Mouse (Mus musculus) heart, adult 2 months (tissue): ENCODE measurements around the gene Lama1. TPM values are rescaled to one million over a fixed set of nuclear protein-coding genes. Genes with fewer than 3 reads are reported as not detected.

ENCODE experiments used
- DNase-seq, 2 experiments: peaks; one replicate each; pipeline ENCODE4 v3.0.0; 2021
- H3K27ac ChIP-seq: fragments of 200-600 bp; 2 replicates; pipeline ENCODE4 v1.8.1; 2022
- H3K27me3 ChIP-seq: fragments of 200-500 bp; 2 replicates; pipeline ENCODE4 v1.6.1; 2012; ENCODE audit warnings: mild to moderate bottlenecking, low read length, inconsistent platforms, mixed read lengths; ENCODE audit not compliant: control insufficient read depth, insufficient read depth
- H3K36me3 ChIP-seq: fragments of 200-500 bp; 2 replicates; pipeline ENCODE4 v1.6.1; 2012; ENCODE audit warnings: low read length, inconsistent platforms; ENCODE audit not compliant: control insufficient read depth, insufficient read depth
- H3K4me1 ChIP-seq: fragments of 200-500 bp; 2 replicates; pipeline ENCODE4 v1.6.1; 2011; ENCODE audit warnings: low read length; ENCODE audit not compliant: control insufficient read depth, insufficient read depth
- H3K4me3 ChIP-seq: fragments of 200-600 bp; 2 replicates; pipeline ENCODE4 v1.8.1; 2022
- H3K79me2 ChIP-seq: fragments of 200-500 bp; replicated peaks from 2 replicates; pipeline ENCODE4 v1.6.1; 2012; ENCODE audit warnings: mild to moderate bottlenecking, inconsistent platforms, low read length, moderate library complexity, mixed read lengths; ENCODE audit not compliant: control insufficient read depth, insufficient read depth
- H3K9ac ChIP-seq: fragments of 200-500 bp; 2 replicates; pipeline ENCODE4 v1.6.1; 2012; ENCODE audit warnings: low read depth, mild to moderate bottlenecking, control low read depth, inconsistent platforms, low read length, mixed read lengths
- CTCF ChIP-seq: fragments of 200-600 bp; IDR thresholded peaks from 2 replicates; pipeline ENCODE4 v1.8.1; 2022; ENCODE audit warnings: antibody characterized with exemption, mild to moderate bottlenecking, moderate library complexity
- EP300 ChIP-seq: fragments of 200-500 bp; IDR thresholded peaks from 2 replicates; pipeline ENCODE4 v1.6.1; 2011; ENCODE audit warnings: low read depth, low read length, control low read depth; ENCODE audit not compliant: insufficient read depth
- POLR2A ChIP-seq: fragments of 200-500 bp; IDR thresholded peaks from 2 replicates; pipeline ENCODE4 v1.6.1; 2011; ENCODE audit warnings: mild to moderate bottlenecking, low read depth, low read length, control low read depth; ENCODE audit not compliant: insufficient read depth
- WGBS: fragments of 180-500 bp; shearing (Covaris S2); methylation state at CpG from one replicate; pipeline ENCODE4 v1.1.7; 2018; 5-methylcytosine and 5-hydroxymethylcytosine counted together
- intact Hi-C: fragments of 180-260 bp; cut with DNase I; formaldehyde crosslinking; loops from one replicate; pipeline ENCODE4 v1.15.1; 2025
- polyA plus RNA-seq: library from polyadenylated mRNA; depleted of rRNA; stranded (reverse); fragments of >200 nt; gene quantifications from 2 replicates; pipeline ENCODE4 v1.2.3, GENCODE M21; 2012; rRNA removed
- total RNA-seq, 2 experiments: library from RNA; stranded (reverse); gene quantifications; 2 replicates each; pipeline ENCODE4 v1.2.3; 2021

The Lama1 gene
- total and polyA plus RNA-seq, 3 experiments = 0.02 to 0.86 (median 0.64) TPM

DNA sequence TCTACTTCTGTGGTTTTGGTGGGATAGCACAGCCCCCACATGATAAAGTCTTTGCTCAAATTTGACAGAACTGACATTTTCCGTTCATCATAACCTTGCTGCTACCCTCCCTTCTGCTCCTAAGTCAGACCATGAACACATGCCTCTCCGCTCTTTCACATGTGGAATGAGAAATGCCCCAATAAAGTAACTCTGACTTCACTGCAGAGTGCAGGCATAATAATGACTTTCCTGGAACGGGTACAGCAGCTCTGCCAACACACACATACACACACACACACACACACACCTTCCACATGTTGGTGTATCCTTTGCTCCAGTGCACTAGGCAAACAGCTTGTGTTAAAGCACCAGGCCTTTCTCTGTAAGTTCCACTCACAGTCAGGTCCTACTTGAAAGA is 167.9 kb downstream of the Lama1 start:
- TF ChIP-seq POLR2A (no peak), EP300 (no peak), CTCF (no peak)
- Histone ChIP-seq H3K79me2 (no peaks in the 10 kb centered on the region), H3K36me3 (no peaks in the 10 kb centered on the region), H3K9ac (no peak overlapping the region), H3K4me1 (no peaks in the 10 kb centered on the region), H3K27ac (no peak overlapping the region), H3K4me3 (no peak overlapping the region), H3K27me3 (no peaks in the 10 kb centered on the region)
- 81% methylated on average over 3 of the region's 3 CpGs for WGBS
- DNase-seq = no peak
- intact Hi-C loops = loop anchor here (10.0 kb wide), 2 partner anchors 990 to 1240 kb away; no protein-coding TSS in a partner anchor

DNA sequence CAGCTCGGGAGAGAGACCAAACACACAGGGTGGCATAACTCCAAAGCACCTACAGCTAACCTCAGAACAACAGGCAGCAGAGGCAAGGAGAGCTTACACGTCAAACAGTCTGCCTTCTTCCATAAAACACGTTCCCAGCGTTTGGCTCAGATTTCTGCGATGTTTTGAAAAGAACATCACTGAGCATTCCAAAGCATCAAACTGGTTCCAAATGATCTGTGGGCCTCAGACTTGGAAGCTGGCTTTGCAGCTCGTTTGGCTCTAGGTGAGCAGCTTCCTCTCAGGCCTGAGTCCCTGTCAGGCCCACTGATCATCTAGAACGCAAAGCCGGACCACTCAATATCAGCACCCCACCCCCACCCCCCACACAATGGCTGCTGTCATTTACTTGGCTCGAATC is 169.0 kb downstream of the Lama1 start:
- Histone ChIP-seq H3K27me3 (no peaks in the 10 kb centered on the region), H3K36me3 (no peaks in the 10 kb centered on the region), H3K9ac (no peak overlapping the region), H3K4me1 (peaks cover 3% of the 10 kb centered on the region), H3K27ac (no peak overlapping the region), H3K79me2 (no peaks in the 10 kb centered on the region), H3K4me3 (no peak overlapping the region)
- TF ChIP-seq CTCF (no peak), POLR2A (no peak), EP300 (no peak)
- intact Hi-C loops = loop anchor here (10.0 kb wide), 2 partner anchors 989 to 1239 kb away; no protein-coding TSS in a partner anchor
- 70% methylated on average over 9 of the region's 9 CpGs for WGBS
- DNase-seq = peak in 1 of 2 experiments; percentile 17

GRCm38 (mm10) chr17:67866541-67867241 is 169.6 kb downstream of the Lama1 start:
- intact Hi-C loops = loop anchor here (10.0 kb wide), 2 partner anchors 988 to 1238 kb away; no protein-coding TSS in a partner anchor
- Histone ChIP-seq H3K27ac (no peak overlapping the region; the same call in 1 of the 2 replicates), H3K27me3 (no peaks in the 10 kb centered on the region), H3K79me2 (no peaks in the 10 kb centered on the region), H3K9ac (peak overlapping the region; percentile 14; the same call in 1 of the 2 replicates), H3K36me3 (no peaks in the 10 kb centered on the region), H3K4me3 (no peak overlapping the region), H3K4me1 (peaks cover 3% of the 10 kb centered on the region)
- 75% methylated on average over 20 of the region's 20 CpGs for WGBS
- TF ChIP-seq POLR2A (no peak), CTCF (no peak), EP300 (no peak)
- DNase-seq = peak in 1 of 2 experiments; percentile 43

DNA sequence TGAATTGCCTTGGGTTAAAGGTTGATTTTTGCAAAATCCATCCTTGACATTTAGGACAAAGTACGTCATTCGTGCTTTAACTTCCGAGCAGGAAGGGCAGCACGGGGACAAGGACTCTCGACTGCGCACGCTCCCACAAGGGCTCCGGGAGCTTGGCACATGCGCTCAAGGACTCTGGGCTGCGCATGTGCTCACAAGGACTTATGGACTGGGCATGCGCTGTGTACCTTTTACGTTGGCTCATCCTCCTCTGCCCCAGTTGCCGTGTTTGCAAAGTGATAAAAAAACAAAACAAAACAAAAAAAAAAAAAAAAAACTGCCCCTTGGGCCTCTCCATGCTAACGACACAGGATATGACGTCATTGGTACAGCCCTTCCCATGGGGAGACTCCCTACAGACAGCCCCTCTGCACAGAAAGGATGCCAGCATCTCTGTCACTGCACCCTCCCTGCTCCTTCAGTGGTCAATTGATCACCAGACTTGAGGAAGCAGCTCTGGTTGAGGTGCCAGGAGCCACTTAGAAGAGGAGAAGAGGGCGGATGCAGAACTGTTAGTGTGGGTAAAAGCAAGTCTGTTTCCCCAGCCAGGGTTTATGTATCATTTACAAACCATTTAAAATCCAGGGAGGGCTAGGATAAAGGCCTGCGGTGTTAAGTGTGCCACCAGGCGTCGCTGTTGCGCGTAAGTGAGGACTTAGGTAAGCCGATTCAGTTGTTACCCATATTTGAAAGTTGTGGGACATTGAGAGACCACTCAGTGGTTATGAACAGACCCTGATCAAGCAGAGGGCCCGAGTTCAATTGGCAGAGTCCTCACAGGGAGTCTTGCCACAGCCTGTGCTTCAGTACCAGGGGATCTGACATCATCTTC is 172.9 kb downstream of the Lama1 start:
- Histone ChIP-seq H3K79me2 (no peaks in the 10 kb centered on the region), H3K27me3 (no peaks in the 10 kb centered on the region), H3K4me3 (no peak overlapping the region), H3K4me1 (peaks cover 3% of the 10 kb centered on the region), H3K9ac (no peak overlapping the region), H3K27ac (no peak overlapping the region), H3K36me3 (no peaks in the 10 kb centered on the region)
- intact Hi-C loops = loop anchor here (2.0 to 10.0 kb wide), 4 partner anchors 37 to 1235 kb away; no protein-coding TSS in a partner anchor
- 60% methylated on average over 23 of the region's 23 CpGs for whole genome bisulfite sequencing
- peak; percentile 87 for TF ChIP-seq CTCF
- TF ChIP-seq EP300 = 0 out of 2 replicates have a peak, but pooled peaks have one; percentile 21
- no peak for TF ChIP-seq POLR2A
- peak; percentile 51 to 74 for DNase-seq

Other genes with a start within 250 kb of the Lama1 start
- gene Lrrc30, start 64.5 kb upstream of the Lama1 start, total RNA-seq = under 1 TPM; 0.37 to 0.41 TPM
- gene Lrrc30, start 64.5 kb upstream of the Lama1 start, polyA plus RNA-seq = 0.25 and 0.73 TPM in 2 replicates